Mouse (Mus musculus): ENCODE results near the gene Chmp6.

GRCm38 (mm10) chr11:119913935-119914314 lies 684 bp downstream of the Chmp6 start:
- TF ChIP-seq EP300 (IDR thresholded peaks at IDR 0.05; ENCODE audit: low read depth in 1 of 2, low read length in 2 of 2), result no peak
- no peak for TF ChIP-seq POLR2AphosphoS5 (IDR thresholded peaks at IDR 0.05; ENCODE audit: borderline replicate concordance, low read depth, low read length)
- TF ChIP-seq CTCF (IDR thresholded peaks at IDR 0.05 in 2 of 3, conservative IDR thresholded peaks at IDR 0.05 in 1 of 3; ENCODE audit: control insufficient read depth in 1 of 3, insufficient read depth in 1 of 3, low read depth in 2 of 3, low read length in 3 of 3, poor library complexity in 1 of 3, severe bottlenecking in 1 of 3), result no peak
- TF ChIP-seq ETS1 (IDR thresholded peaks at IDR 0.05; ENCODE audit: low read depth, low read length), result no peak; the same call in 1 of the 2 replicates
- TF ChIP-seq TCF12 (IDR thresholded peaks at IDR 0.05; ENCODE audit: low read depth, low read length), result no peak
